Mouse (Mus musculus) forebrain, embryonic 13.5 days (tissue): ENCODE measurements at regions not wholly inside any gene's neighbourhood (a gene's known extent, or its start where the extent isn't known, plus 50 kb on each side); places are given as distances from the start of the nearest gene placed in this dataset.
"Not testable (repeated sequence)": the region's sequence is repeated elsewhere in the genome, so short reads cannot be mapped to it uniquely, and the experiment has no call there.

ENCODE experiments used
- ATAC-seq: fragments of 200-750 bp; cut with Nextera tagmentation; 2 replicates; pipeline ENCODE4 v1.8.0; 2017
- H3K27ac ChIP-seq: fragments of 300-500 bp; sonication (generic); 2 replicates; pipeline ENCODE4 v1.5.1; 2015; ENCODE audit warnings: inconsistent platforms, mild to moderate bottlenecking, moderate library complexity
- H3K27me3 ChIP-seq: fragments of 300-500 bp; sonication (generic); 2 replicates; pipeline ENCODE4 v1.6.1; 2015; ENCODE audit warnings: mild to moderate bottlenecking, inconsistent platforms
- H3K36me3 ChIP-seq: fragments of 300-500 bp; sonication (generic); 2 replicates; pipeline ENCODE4 v1.6.1; 2015; ENCODE audit warnings: mild to moderate bottlenecking, inconsistent platforms; ENCODE audit not compliant: poor library complexity, severe bottlenecking
- H3K4me1 ChIP-seq: fragments of 300-500 bp; sonication (generic); 2 replicates; pipeline ENCODE4 v1.6.1; 2015; ENCODE audit warnings: inconsistent platforms
- H3K4me2 ChIP-seq: fragments of 300-500 bp; sonication (generic); 2 replicates; pipeline ENCODE4 v1.6.1; 2015; ENCODE audit warnings: inconsistent platforms, mild to moderate bottlenecking, moderate library complexity
- H3K4me3 ChIP-seq: fragments of 300-500 bp; sonication (generic); 2 replicates; pipeline ENCODE4 v1.5.1; 2015; ENCODE audit warnings: mild to moderate bottlenecking, inconsistent platforms
- H3K9ac ChIP-seq: fragments of 300-500 bp; sonication (generic); 2 replicates; pipeline ENCODE4 v1.6.1; 2015; ENCODE audit warnings: mild to moderate bottlenecking, inconsistent platforms
- H3K9me3 ChIP-seq: fragments of 300-500 bp; sonication (generic); replicated peaks from 2 replicates; pipeline ENCODE4 v1.6.1; 2016; ENCODE audit warnings: inconsistent platforms
- WGBS: fragments of 180-500 bp; shearing (Covaris S2); methylation state at CpG from one replicate; pipeline ENCODE4 v1.1.7; 2015; 5-methylcytosine and 5-hydroxymethylcytosine counted together

DNA sequence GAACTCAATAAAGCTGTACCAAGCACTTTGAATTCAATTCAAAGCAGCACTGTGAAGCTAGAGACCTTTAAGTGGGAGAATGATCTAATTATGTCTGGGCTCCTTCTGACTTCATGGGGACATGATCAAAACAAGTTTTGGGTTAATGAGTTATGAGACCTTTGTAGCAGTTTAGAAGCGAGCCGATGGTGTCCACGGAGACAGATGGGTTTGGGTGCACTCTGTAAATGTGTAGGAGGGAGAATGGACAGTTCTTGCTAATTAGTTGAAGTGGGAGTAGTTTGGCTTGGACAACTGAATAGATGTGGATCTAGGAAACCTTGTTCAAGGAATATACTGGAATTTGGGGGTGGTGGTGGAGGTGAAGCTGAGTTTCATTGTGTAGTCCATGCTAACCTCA lies 186.3 kb upstream of the Cldn34b3 start:
- ATAC-seq, result no peak
- no peak overlapping the region for H3K27ac ChIP-seq
- H3K9ac ChIP-seq, result no peak overlapping the region
- 51% methylated on average over 3 of the region's 3 CpGs for WGBS
- H3K4me2 ChIP-seq, result no peak overlapping the region
- no peaks in the 10 kb centered on the region for H3K36me3 ChIP-seq
- no peaks in the 10 kb centered on the region for H3K27me3 ChIP-seq
- no peaks in the 10 kb centered on the region for H3K9me3 ChIP-seq
- H3K4me1 ChIP-seq, result no peaks in the 10 kb centered on the region
- no peak overlapping the region for H3K4me3 ChIP-seq

DNA sequence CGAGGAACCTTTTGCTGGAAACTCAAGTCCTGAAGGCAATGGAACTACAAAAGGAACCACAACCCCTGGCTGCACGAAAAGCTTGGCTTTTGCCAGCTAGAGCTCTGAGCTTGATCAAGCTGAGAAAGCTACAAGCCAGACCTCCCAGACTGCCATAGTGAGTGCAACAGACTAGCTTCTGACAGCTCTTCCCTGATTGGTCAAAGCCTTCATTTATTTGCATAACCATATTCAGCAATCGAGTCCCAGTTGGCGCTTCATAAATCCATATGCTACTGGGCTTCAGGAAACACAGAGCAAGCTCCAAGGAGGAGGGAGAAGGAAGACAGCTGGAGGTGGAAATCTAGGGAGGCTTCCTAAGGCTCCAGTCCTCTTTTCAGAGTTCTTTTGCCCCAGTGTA lies 181.4 kb upstream of the Cldn34b3 start:
- no peak overlapping the region for H3K4me2 ChIP-seq
- no peaks in the 10 kb centered on the region for H3K36me3 ChIP-seq
- no peaks in the 10 kb centered on the region for H3K9me3 ChIP-seq
- H3K27ac ChIP-seq, result no peak overlapping the region
- H3K9ac ChIP-seq, result no peak overlapping the region
- H3K27me3 ChIP-seq, result no peaks in the 10 kb centered on the region
- WGBS, result 69% methylated on average over 4 of the region's 4 CpGs
- ATAC-seq, result peak; percentile 63; the same call in 1 of the 2 replicates
- H3K4me3 ChIP-seq, result no peak overlapping the region
- H3K4me1 ChIP-seq, result no peaks in the 10 kb centered on the region

GRCm38 (mm10) chrX:76110763-76111474 lies 153.2 kb upstream of the Cldn34b3 start:
- Histone ChIP-seq H3K27me3 (no peaks in the 10 kb centered on the region), H3K36me3 (no peaks in the 10 kb centered on the region), H3K9me3 (no peaks in the 10 kb centered on the region), H3K4me1 (no peaks in the 10 kb centered on the region), H3K27ac (no peak overlapping the region), H3K4me3 (no peak overlapping the region), H3K4me2 (no peak overlapping the region), H3K9ac (no peak overlapping the region)
- WGBS, result 73% methylated on average over 4 of the region's 4 CpGs
- no peak for ATAC-seq

DNA sequence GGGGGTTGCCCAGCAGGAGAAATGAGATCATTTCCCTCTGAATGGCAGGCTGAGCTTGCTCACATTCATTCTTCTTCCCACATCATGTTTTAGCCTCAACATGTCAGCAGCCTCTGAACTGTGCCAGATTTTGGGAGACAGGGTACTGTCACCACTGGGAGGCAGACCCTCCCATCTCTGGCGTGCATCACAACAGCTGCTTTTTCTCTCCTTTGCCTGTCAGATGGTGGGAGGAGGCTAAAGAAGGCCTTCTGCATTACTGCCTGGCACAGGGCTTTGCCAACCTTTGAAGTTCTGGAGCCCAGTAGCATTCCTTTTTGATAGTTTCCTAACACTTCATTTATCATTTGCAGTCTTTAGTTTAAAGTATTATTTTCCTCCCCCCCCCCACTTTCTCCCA lies 148.0 kb upstream of the Cldn34b3 start:
- Histone ChIP-seq H3K27me3 (no peaks in the 10 kb centered on the region), H3K27ac (no peak overlapping the region), H3K9ac (no peak overlapping the region), H3K9me3 (no peaks in the 10 kb centered on the region), H3K36me3 (no peaks in the 10 kb centered on the region), H3K4me1 (no peaks in the 10 kb centered on the region), H3K4me3 (no peak overlapping the region), H3K4me2 (no peak overlapping the region)
- ATAC-seq, result no peak
- WGBS, result 33% methylated on average over 1 of the region's 1 CpGs

DNA sequence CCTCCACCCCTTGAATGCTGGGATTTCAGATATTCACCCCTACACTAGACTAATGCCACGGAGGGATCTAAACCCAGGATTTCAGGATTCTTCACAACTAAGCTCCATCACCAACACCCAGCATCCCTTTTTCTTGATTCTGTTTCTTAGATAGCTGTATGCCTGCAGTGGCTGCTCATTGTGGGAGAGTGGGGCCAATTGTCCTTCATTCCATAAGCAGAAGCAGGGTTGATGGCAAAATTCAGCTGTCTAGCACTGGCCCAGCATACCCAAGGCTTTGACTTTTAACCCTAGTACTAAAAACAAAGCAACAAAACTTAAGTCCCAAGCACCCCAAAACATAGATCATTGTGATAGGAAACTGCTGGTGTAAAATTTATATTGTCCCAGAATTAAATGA lies 147.5 kb upstream of the Cldn34b3 start:
- H3K9ac ChIP-seq, result no peak overlapping the region
- H3K9me3 ChIP-seq, result no peaks in the 10 kb centered on the region
- no peaks in the 10 kb centered on the region for H3K4me1 ChIP-seq
- H3K27me3 ChIP-seq, result no peaks in the 10 kb centered on the region
- no peak overlapping the region for H3K4me2 ChIP-seq
- H3K27ac ChIP-seq, result no peak overlapping the region
- no peaks in the 10 kb centered on the region for H3K36me3 ChIP-seq
- H3K4me3 ChIP-seq, result no peak overlapping the region
- WGBS, result 54% methylated on average over 1 of the region's 1 CpGs
- no peak for ATAC-seq

GRCm38 (mm10) chrX:76120936-76121335 lies 143.2 kb upstream of the Cldn34b3 start:
- H3K36me3 ChIP-seq, result no peaks in the 10 kb centered on the region
- H3K4me2 ChIP-seq, result no peak overlapping the region
- H3K9ac ChIP-seq, result no peak overlapping the region
- H3K4me1 ChIP-seq, result no peaks in the 10 kb centered on the region; the same call in 1 of the 2 replicates
- ATAC-seq, result no peak
- no peak overlapping the region for H3K27ac ChIP-seq
- no peak overlapping the region for H3K4me3 ChIP-seq
- no peaks in the 10 kb centered on the region for H3K9me3 ChIP-seq
- no peaks in the 10 kb centered on the region for H3K27me3 ChIP-seq
- 37% methylated on average over 3 of the region's 3 CpGs for WGBS

- Histone ChIP-seq H3K4me1 (no peaks in the 10 kb centered on the region; the same call in 1 of the 2 replicates), H3K9ac (no peak overlapping the region), H3K27me3 (no peaks in the 10 kb centered on the region), H3K9me3 (no peaks in the 10 kb centered on the region), H3K36me3 (no peaks in the 10 kb centered on the region), H3K27ac (no peak overlapping the region), H3K4me2 (no peak overlapping the region), H3K4me3 (no peak overlapping the region)
- WGBS, result 48% methylated on average over 2 of the region's 2 CpGs
- ATAC-seq, result peak; percentile 53
These were observed 140.7 kb upstream of the Cldn34b3 start for GRCm38 (mm10) chrX:76123355-76123754.

- H3K4me3 ChIP-seq, result no peak overlapping the region
- no peak overlapping the region for H3K9ac ChIP-seq
- H3K27me3 ChIP-seq, result no peaks in the 10 kb centered on the region
- WGBS, result 61% methylated on average over 2 of the region's 2 CpGs
- H3K27ac ChIP-seq, result no peak overlapping the region
- no peaks in the 10 kb centered on the region for H3K9me3 ChIP-seq
- H3K4me2 ChIP-seq, result no peak overlapping the region
- H3K4me1 ChIP-seq, result no peaks in the 10 kb centered on the region
- no peak for ATAC-seq
- no peaks in the 10 kb centered on the region for H3K36me3 ChIP-seq
These were observed 126.4 kb upstream of the Cldn34b3 start for GRCm38 (mm10) chrX:76137729-76138128.

- no peak for ATAC-seq
- no peaks in the 10 kb centered on the region for H3K27me3 ChIP-seq
- no peaks in the 10 kb centered on the region for H3K9me3 ChIP-seq
- H3K36me3 ChIP-seq, result no peaks in the 10 kb centered on the region
- H3K4me3 ChIP-seq, result no peak overlapping the region
- H3K27ac ChIP-seq, result no peak overlapping the region
- no peak overlapping the region for H3K9ac ChIP-seq
- 86% methylated on average over 2 of the region's 2 CpGs for WGBS
- no peaks in the 10 kb centered on the region for H3K4me1 ChIP-seq
- no peak overlapping the region for H3K4me2 ChIP-seq
These were observed 123.1 kb upstream of the Cldn34b3 start for GRCm38 (mm10) chrX:76141022-76141421.

GRCm38 (mm10) chrX:76174806-76175205 lies 89.3 kb upstream of the Cldn34b3 start:
- 31% methylated on average over 2 of the region's 2 CpGs for WGBS
- not testable (repeated sequence) for H3K27ac ChIP-seq, H3K4me3 ChIP-seq, H3K27me3 ChIP-seq, H3K9ac ChIP-seq, H3K4me1 ChIP-seq, H3K4me2 ChIP-seq, H3K36me3 ChIP-seq, ATAC-seq, H3K9me3 ChIP-seq

- WGBS, result 81% methylated on average over 4 of the region's 4 CpGs
These were observed 82.5 kb upstream of the Cldn34b3 start for GRCm38 (mm10) chrX:76181446-76182148.

GRCm38 (mm10) chrX:76200607-76201006 lies 63.5 kb upstream of the Cldn34b3 start:
- no peaks in the 10 kb centered on the region for H3K27me3 ChIP-seq
- no peak overlapping the region for H3K27ac ChIP-seq
- H3K36me3 ChIP-seq, result no peaks in the 10 kb centered on the region
- H3K4me3 ChIP-seq, result no peak overlapping the region
- H3K9ac ChIP-seq, result no peak overlapping the region
- no peak overlapping the region for H3K4me2 ChIP-seq
- WGBS, result 89% methylated on average over 1 of the region's 1 CpGs
- H3K9me3 ChIP-seq, result no peaks in the 10 kb centered on the region
- H3K4me1 ChIP-seq, result no peaks in the 10 kb centered on the region
- ATAC-seq, result no peak

More at GRCm38 (mm10) chrX:76181446-76182148, 82.5 kb upstream of the Cldn34b3 start:
- ATAC-seq, result peak; percentile 50; the same call in 1 of the 2 replicates
- no peak overlapping the region for H3K9ac ChIP-seq
- no peak overlapping the region for H3K4me3 ChIP-seq
- H3K36me3 ChIP-seq, result no peaks in the 10 kb centered on the region
- no peaks in the 10 kb centered on the region for H3K9me3 ChIP-seq
- H3K4me1 ChIP-seq, result no peaks in the 10 kb centered on the region
- no peak overlapping the region for H3K4me2 ChIP-seq
- H3K27me3 ChIP-seq, result no peaks in the 10 kb centered on the region
- no peak overlapping the region for H3K27ac ChIP-seq
